ENCODE assay signal across 9 mouse cellular contexts in genomic region chr14:40894576-40895247, GRCm38 (mm10). TPM values are rescaled to one million over a fixed set of nuclear protein-coding genes. Genes with fewer than 3 reads are reported as not detected.
A peak's percentile ranks its signal among the peaks of the same experiment; 100 is the strongest.
DNase-seq lines count a peak whose midpoint lies in the region; ATAC-seq and TF ChIP-seq lines count a peak whose summit lies in the region.
"Had no signal": no experiment of that assay in that cellular context is flagged by ENCODE, and none has a peak within 500 bp of the region (broad histone marks: within the 10 kb centered on the region; RNA-seq: fewer than 3 reads in every experiment).

No protein-coding gene starts in this region.

- peak overlapping the region; percentile 21 for H3K4me3 ChIP-seq in heart, embryonic 12.5 days
- H3K4me3 ChIP-seq in kidney, embryonic 16.5 days (ENCODE audit: low read length) = peak overlapping the region; percentile 20; the same call in 1 of the 2 replicates
- no peak overlapping the region for H3K4me3 ChIP-seq in liver, adult 2 months (ENCODE audit: insufficient read depth, low read depth, low read length)
- H3K4me3 ChIP-seq: erythroblast, embryonic 14.5 days had no signal

- TF ChIP-seq POLR2A in brain, embryonic 14.5 days (IDR thresholded peaks at IDR 0.05; ENCODE audit: borderline replicate concordance, extremely low read depth, insufficient read depth, insufficient read length, poor library complexity, severe bottlenecking) = no peak
- TF ChIP-seq POLR2A in liver, adult 2 months (IDR thresholded peaks at IDR 0.05; ENCODE audit: extremely low read depth, insufficient read depth, low read length) = no peak

- H3K9ac ChIP-seq in heart, embryonic 12.5 days = peak overlapping the region; percentile 9; the same call in 1 of the 2 replicates
- no peak overlapping the region; the same call in 1 of the 2 replicates for H3K9ac ChIP-seq in kidney, embryonic 16.5 days (replicated peaks; ENCODE audit: low read length)
- no peak overlapping the region for H3K9ac ChIP-seq in liver, adult 2 months (ENCODE audit: low read depth, low read length)

- H3K27ac ChIP-seq in heart, embryonic 12.5 days (ENCODE audit: poor library complexity, severe bottlenecking) = no peak overlapping the region
- no peak overlapping the region for H3K27ac ChIP-seq in kidney, embryonic 16.5 days (ENCODE audit: low read length)
- no peak overlapping the region for H3K27ac ChIP-seq in liver, adult 2 months (replicated peaks; ENCODE audit: insufficient read depth, low read depth, low read length)

- no peaks in the 10 kb centered on the region for H3K36me3 ChIP-seq in heart, embryonic 12.5 days
- no peaks in the 10 kb centered on the region for H3K36me3 ChIP-seq in kidney, embryonic 16.5 days (ENCODE audit: insufficient read depth, low read length)
- H3K36me3 ChIP-seq in liver, adult 2 months (ENCODE audit: control insufficient read depth, insufficient read depth, low read length) = no peaks in the 10 kb centered on the region

- ATAC-seq in erythroblast, adult 5-6 weeks (replicated peaks; ENCODE audit: low FRiP score, poor library complexity, severe bottlenecking) = peak; percentile 75
- peak; percentile 57; the same call in 1 of the 2 replicates for ATAC-seq in heart, embryonic 12.5 days (ENCODE audit: insufficient number of reproducible peaks, low FRiP score)
- ATAC-seq in kidney, embryonic 16.5 days (ENCODE audit: low FRiP score, low TSS enrichment) = peak; percentile 73

- peak overlapping the region; percentile 60 for H3K4me2 ChIP-seq in heart, embryonic 12.5 days
- peak overlapping the region; percentile 56 for H3K4me2 ChIP-seq in kidney, embryonic 16.5 days (replicated peaks; ENCODE audit: low read depth, low read length)

- peak; percentile 92 for TF ChIP-seq CTCF in brain, embryonic 14.5 days (IDR thresholded peaks at IDR 0.05; ENCODE audit: borderline replicate concordance, extremely low read depth, insufficient read depth, insufficient read length)
- peak; percentile 94 for TF ChIP-seq CTCF in liver, adult 2 months (IDR thresholded peaks at IDR 0.05; ENCODE audit: low read depth, low read length)

- H3K4me1 ChIP-seq in heart, embryonic 12.5 days (replicated peaks) = peaks cover 17% of the 10 kb centered on the region
- peaks cover 22% of the 10 kb centered on the region for H3K4me1 ChIP-seq in kidney, embryonic 16.5 days (ENCODE audit: insufficient read depth, low read length)
- H3K4me1 ChIP-seq in liver, adult 2 months (ENCODE audit: control insufficient read depth, insufficient read depth, low read length) = peaks cover 2% of the 10 kb centered on the region; the same call in 1 of the 2 replicates

- H3K79me2 ChIP-seq in liver, adult 2 months (ENCODE audit: control insufficient read depth, insufficient read depth, low read length) = no peaks in the 10 kb centered on the region

- no peaks in the 10 kb centered on the region for H3K27me3 ChIP-seq in heart, embryonic 12.5 days (replicated peaks)
- no peaks in the 10 kb centered on the region for H3K27me3 ChIP-seq in kidney, embryonic 16.5 days (ENCODE audit: insufficient read depth, low read length)
- no peaks in the 10 kb centered on the region for H3K27me3 ChIP-seq in liver, adult 2 months (ENCODE audit: control insufficient read depth, insufficient read depth, low read length)

- 15% methylated on average over 23 of the region's 23 CpGs for WGBS in heart, embryonic 12.5 days
- WGBS in kidney, embryonic 16.5 days = 7% methylated on average over 23 of the region's 23 CpGs
- 8% methylated on average over 23 of the region's 23 CpGs for WGBS in liver, adult 2 months

- peak; percentile 85 for DNase-seq in CD4-positive, CD25-positive, alpha-beta regulatory T cell, adult 2 months (ENCODE audit: low read depth, low spot score)
- DNase-seq in brain, embryonic 14.5 days (ENCODE audit: low read depth) = peak; percentile 89
- peak; percentile 61 for DNase-seq in liver, adult 2 months (ENCODE audit: extremely low read depth, low read depth, low spot score)
- DNase-seq in naive thymus-derived CD4-positive, alpha-beta T cell, adult 2 months (ENCODE audit: low read depth) = peak; percentile 78
- DNase-seq in spleen, postnatal 4 days (ENCODE audit: low spot score in 2 of 2) = peak; percentile 55 to 87

- H3K9me3 ChIP-seq in heart, embryonic 12.5 days (replicated peaks) = no peaks in the 10 kb centered on the region
- no peaks in the 10 kb centered on the region for H3K9me3 ChIP-seq in kidney, embryonic 16.5 days (ENCODE audit: low read length)

RNA-seq across cellular contexts. Expression of gene Sh2d4b, which starts 1.6 kb away (rescaled TPM):
- 2.2 and 4.1 TPM in 2 replicates for polyA plus RNA-seq in brain, embryonic 14.5 days (2012; rRNA removed)
- total RNA-seq in erythroblast, adult 5-6 weeks (2015; ENCODE audit: low replicate concordance) = not detected in 2 replicates
- 0.56 TPM in 1 of 2 replicates, not detected in the other for total RNA-seq in erythroblast, adult 5-6 weeks (2017; ENCODE audit: low replicate concordance)
- polyA plus RNA-seq in heart, embryonic 12.5 days (2016; fragmentation: Nextera tagmentation; extraction: Ambion mirVana) = 0.50 and 0.82 TPM in 2 replicates
- 0.81 and 0.99 TPM in 2 replicates for polyA plus RNA-seq in kidney, embryonic 16.5 days (2015; fragmentation: Nextera tagmentation; extraction: Ambion mirVana)
- 0.13 and 0.18 TPM in 2 replicates for total RNA-seq in liver, adult 2 months (2014; rRNA removed)
- not detected in 2 replicates for polyA plus RNA-seq in liver, adult 2 months (2012; rRNA removed)
